Mouse (Mus musculus) hindbrain, embryonic 11.5 days (tissue): ENCODE data around the gene Rbmx. TPM values are rescaled to one million over a fixed set of nuclear protein-coding genes. Genes with fewer than 3 reads are reported as not detected.

ENCODE experiments used
- ATAC-seq: fragments of 200-750 bp; cut with Nextera tagmentation; 2 replicates; pipeline ENCODE4 v1.8.0; 2017; ENCODE audit warnings: mild to moderate bottlenecking, moderate TSS enrichment, moderate library complexity; ENCODE audit not compliant: low FRiP score
- DNase-seq: peaks from one replicate; pipeline ENCODE4 v3.0.0-alpha.2; 2015; ENCODE audit warnings: low spot score
- H3K27ac ChIP-seq: fragments of 300-500 bp; sonication (generic); 2 replicates; pipeline ENCODE4 v1.5.1; 2014; ENCODE audit warnings: mild to moderate bottlenecking, low read depth, low read length
- H3K27me3 ChIP-seq: fragments of 300-500 bp; sonication (generic); 2 replicates; pipeline ENCODE4 v1.6.1; 2014; ENCODE audit warnings: mild to moderate bottlenecking, low read length, moderate library complexity, mixed read lengths; ENCODE audit not compliant: control insufficient read depth, insufficient read depth
- H3K36me3 ChIP-seq: fragments of 300-500 bp; sonication (generic); 2 replicates; pipeline ENCODE4 v1.6.1; 2014; ENCODE audit warnings: mild to moderate bottlenecking, low read length, moderate library complexity, mixed read lengths; ENCODE audit not compliant: control insufficient read depth, insufficient read depth
- H3K4me1 ChIP-seq: fragments of 300-500 bp; sonication (generic); replicated peaks from 2 replicates; pipeline ENCODE4 v1.6.1; 2014; ENCODE audit warnings: low read length, mixed read lengths; ENCODE audit not compliant: control insufficient read depth, insufficient read depth
- H3K4me2 ChIP-seq: fragments of 300-500 bp; sonication (generic); replicated peaks from 2 replicates; pipeline ENCODE4 v1.6.1; 2014; ENCODE audit warnings: mild to moderate bottlenecking, low read depth, low read length
- H3K4me3 ChIP-seq: fragments of 300-500 bp; sonication (generic); 2 replicates; pipeline ENCODE4 v1.5.1; 2014; ENCODE audit warnings: low read depth, low read length
- H3K9ac ChIP-seq: fragments of 300-500 bp; sonication (generic); 2 replicates; pipeline ENCODE4 v1.6.1; 2014; ENCODE audit warnings: low read depth, low read length
- H3K9me3 ChIP-seq: fragments of 300-500 bp; sonication (generic); 2 replicates; pipeline ENCODE4 v1.6.1; 2016; ENCODE audit warnings: low read length; ENCODE audit not compliant: control insufficient read depth
- WGBS: fragments of 180-500 bp; shearing (Covaris S2); extraction: QIAGEN DNeasy Blood & Tissue Kit; methylation state at CpG from one replicate; pipeline ENCODE4 v1.1.7; 2014; 5-methylcytosine and 5-hydroxymethylcytosine counted together
- polyA plus RNA-seq: library from polyadenylated mRNA; unstranded; fragments of >200 nt; fragmentation: Nextera tagmentation; extraction: Ambion mirVana; gene quantifications from 2 replicates; pipeline ENCODE4 v1.2.1, GENCODE M21; 2014

Rbmx gene
- polyA plus RNA-seq, 1 experiment from 2014 or later: 279 TPM

GRCm38 (mm10) chrX:57337582-57337981 is 55.3 kb downstream of the Rbmx start:
- ATAC-seq: no peak
- H3K9me3 ChIP-seq: no peaks in the 10 kb centered on the region
- H3K27ac ChIP-seq: no peak overlapping the region
- no peaks in the 10 kb centered on the region for H3K4me1 ChIP-seq
- no peak overlapping the region for H3K4me3 ChIP-seq
- no peaks in the 10 kb centered on the region for H3K36me3 ChIP-seq
- no peak overlapping the region for H3K4me2 ChIP-seq
- H3K9ac ChIP-seq: no peak overlapping the region
- no peaks in the 10 kb centered on the region for H3K27me3 ChIP-seq
- no peak for DNase-seq

- H3K27ac ChIP-seq: no peak overlapping the region
- H3K36me3 ChIP-seq: no peaks in the 10 kb centered on the region
- H3K4me2 ChIP-seq: no peak overlapping the region
- 89% methylated on average over 9 of the region's 9 CpGs for WGBS
- H3K27me3 ChIP-seq: no peaks in the 10 kb centered on the region
- H3K9ac ChIP-seq: no peak overlapping the region
- DNase-seq: no peak
- no peak overlapping the region for H3K4me3 ChIP-seq
- H3K9me3 ChIP-seq: no peaks in the 10 kb centered on the region
- H3K4me1 ChIP-seq: no peaks in the 10 kb centered on the region
- ATAC-seq: no peak
Measured at GRCm38 (mm10) chrX:57336958-57337357, 55.9 kb downstream of the Rbmx start.

GRCm38 (mm10) chrX:57335313-57335712 is 57.5 kb downstream of the Rbmx start:
- no peak overlapping the region for H3K27ac ChIP-seq
- no peak overlapping the region for H3K9ac ChIP-seq
- H3K4me2 ChIP-seq: no peak overlapping the region
- WGBS: 91% methylated on average over 6 of the region's 6 CpGs
- DNase-seq (no peak), ATAC-seq (no peak)
- H3K36me3 ChIP-seq: no peaks in the 10 kb centered on the region
- no peaks in the 10 kb centered on the region for H3K4me1 ChIP-seq
- no peaks in the 10 kb centered on the region for H3K9me3 ChIP-seq
- H3K27me3 ChIP-seq: no peaks in the 10 kb centered on the region
- no peak overlapping the region for H3K4me3 ChIP-seq

Other genes with a start within 250 kb of the Rbmx start
- not detected in 2 replicates for gene Cd40lg, start 180.9 kb downstream of the Rbmx start, polyA plus RNA-seq
- 13.3 and 14.5 TPM in 2 replicates for gene Arhgef6, start 54.3 kb downstream of the Rbmx start, polyA plus RNA-seq
- gene Gm364, start 16.1 kb upstream of the Rbmx start, polyA plus RNA-seq: not detected in 2 replicates
- 0.12 and 0.15 TPM in 2 replicates for gene Gpr101, start 110.7 kb upstream of the Rbmx start, polyA plus RNA-seq